Mouse (Mus musculus) neural tube, embryonic 14.5 days (tissue): ENCODE measurements at regions not wholly inside any gene's neighbourhood (a gene's known extent, or its start where the extent isn't known, plus 50 kb on each side); places are given as distances from the start of the nearest gene placed in this dataset.

Experiments
- ATAC-seq: fragments of 200-750 bp; cut with Nextera tagmentation; 2 replicates; pipeline ENCODE4 v1.8.0; 2017; ENCODE audit warnings: low read depth, mild to moderate bottlenecking, moderate TSS enrichment, moderate library complexity
- H3K27ac ChIP-seq: fragments of 300-500 bp; sonication (generic); 2 replicates; pipeline ENCODE4 v1.5.1; 2014; ENCODE audit warnings: low read depth, mild to moderate bottlenecking, control low read depth, low read length, moderate library complexity, mixed read lengths
- H3K27me3 ChIP-seq: fragments of 300-500 bp; sonication (generic); 2 replicates; pipeline ENCODE4 v1.6.1; 2014; ENCODE audit warnings: low read length; ENCODE audit not compliant: control insufficient read depth, insufficient read depth
- H3K36me3 ChIP-seq: fragments of 300-500 bp; sonication (generic); 2 replicates; pipeline ENCODE4 v1.6.1; 2014; ENCODE audit warnings: low read length, mixed read lengths; ENCODE audit not compliant: control insufficient read depth, insufficient read depth
- H3K4me1 ChIP-seq: fragments of 300-500 bp; sonication (generic); 2 replicates; pipeline ENCODE4 v1.6.1; 2014; ENCODE audit warnings: low read length; ENCODE audit not compliant: control insufficient read depth, insufficient read depth
- H3K4me2 ChIP-seq: fragments of 300-500 bp; sonication (generic); 2 replicates; pipeline ENCODE4 v1.6.1; 2014; ENCODE audit warnings: mild to moderate bottlenecking, low read depth, low read length, control low read depth
- H3K4me3 ChIP-seq: fragments of 300-500 bp; sonication (generic); 2 replicates; pipeline ENCODE4 v1.5.1; 2014; ENCODE audit warnings: low read depth, low read length, control low read depth, mixed read lengths
- H3K9ac ChIP-seq: fragments of 300-500 bp; sonication (generic); replicated peaks from 2 replicates; pipeline ENCODE4 v1.6.1; 2014; ENCODE audit warnings: low read depth, mild to moderate bottlenecking, control low read depth, low read length, mixed read lengths
- H3K9me3 ChIP-seq: fragments of 300-500 bp; sonication (generic); 2 replicates; pipeline ENCODE4 v1.6.1; 2016; ENCODE audit warnings: low read length; ENCODE audit not compliant: control insufficient read depth
- WGBS: fragments of 180-500 bp; shearing (Covaris S2); extraction: QIAGEN DNeasy Blood & Tissue Kit; methylation state at CpG from one replicate; pipeline ENCODE4 v1.1.7; 2014; 5-methylcytosine and 5-hydroxymethylcytosine counted together

DNA sequence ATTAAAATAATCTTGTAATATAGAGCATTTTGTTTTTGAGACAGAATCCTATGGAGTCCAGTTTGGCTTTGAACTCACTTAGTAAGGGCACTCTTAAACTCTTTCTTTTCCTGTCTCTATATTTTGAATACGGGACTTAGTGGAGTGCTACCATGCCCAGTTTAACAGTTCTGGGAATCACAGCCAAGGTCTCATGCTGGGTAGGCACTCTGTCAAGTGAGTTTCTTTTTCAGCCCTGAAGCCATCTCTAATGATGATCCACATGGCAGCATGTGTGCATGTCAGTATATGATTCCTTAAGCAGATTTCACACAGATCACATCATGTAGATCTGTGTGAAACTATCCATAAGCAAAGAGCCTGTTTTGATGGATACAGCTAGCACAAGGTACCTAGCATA, 113.6 kb upstream of the Rnd3 start:
- Histone ChIP-seq H3K4me3 (no peak overlapping the region), H3K4me1 (no peaks in the 10 kb centered on the region), H3K27me3 (no peaks in the 10 kb centered on the region), H3K9me3 (no peaks in the 10 kb centered on the region), H3K4me2 (no peak overlapping the region), H3K9ac (no peak overlapping the region), H3K27ac (no peak overlapping the region), H3K36me3 (no peaks in the 10 kb centered on the region)
- ATAC-seq, result no peak
- 76% methylated on average over 1 of the region's 1 CpGs for WGBS

DNA sequence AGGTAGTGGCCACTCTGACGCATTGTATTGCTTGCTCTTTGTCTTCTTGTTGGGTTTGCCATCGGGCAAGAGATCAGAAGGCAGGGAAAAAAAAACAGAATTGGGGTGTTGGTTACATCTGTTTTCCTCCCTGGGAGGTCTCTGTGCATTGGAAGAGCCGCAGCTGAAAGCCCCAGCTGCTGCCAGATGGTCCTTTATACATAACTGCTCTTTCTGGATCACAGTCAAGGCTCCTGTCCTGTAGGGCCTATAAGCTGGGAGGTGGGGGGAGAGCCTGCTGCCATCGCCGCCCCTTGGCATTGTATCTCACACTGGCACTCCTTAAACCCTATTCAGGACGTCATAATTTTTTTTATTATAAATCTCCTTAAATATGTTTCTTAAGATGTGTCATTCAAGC, 101.9 kb upstream of the Rnd3 start:
- WGBS, result 43% methylated on average over 6 of the region's 6 CpGs
- Histone ChIP-seq H3K4me1 (no peaks in the 10 kb centered on the region), H3K27me3 (no peaks in the 10 kb centered on the region), H3K27ac (peak overlapping the region; percentile 48; the same call in 1 of the 2 replicates), H3K36me3 (no peaks in the 10 kb centered on the region), H3K4me3 (no peak overlapping the region), H3K9ac (no peak overlapping the region), H3K4me2 (no peak overlapping the region), H3K9me3 (no peaks in the 10 kb centered on the region)
- ATAC-seq, result peak; percentile 66; the same call in 1 of the 2 replicates

DNA sequence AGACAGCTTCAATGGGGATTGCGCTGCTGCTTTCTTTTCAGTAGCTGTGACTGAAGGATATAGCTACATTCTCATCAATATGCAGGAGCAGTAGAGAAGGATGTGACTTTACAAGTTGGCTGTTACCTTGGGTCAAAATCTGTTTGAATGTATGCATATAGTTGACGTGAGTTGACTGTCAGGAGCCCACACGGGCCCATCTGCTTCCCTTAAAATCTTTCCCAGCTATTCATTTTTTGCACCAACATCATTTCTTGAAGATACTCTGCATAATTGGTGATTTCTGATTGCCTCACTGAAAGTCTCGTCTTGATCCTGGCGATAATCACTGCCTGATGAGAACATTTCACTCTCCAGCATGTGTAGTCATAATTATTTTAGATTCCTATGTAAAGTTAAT, 92.7 kb upstream of the Rnd3 start:
- Histone ChIP-seq H3K27me3 (no peaks in the 10 kb centered on the region), H3K4me3 (no peak overlapping the region), H3K9ac (no peak overlapping the region), H3K27ac (no peak overlapping the region), H3K4me2 (no peak overlapping the region), H3K9me3 (no peaks in the 10 kb centered on the region), H3K36me3 (no peaks in the 10 kb centered on the region), H3K4me1 (peaks cover 2% of the 10 kb centered on the region; the same call in 1 of the 2 replicates)
- 68% methylated on average over 5 of the region's 5 CpGs for WGBS
- ATAC-seq, result no peak

DNA sequence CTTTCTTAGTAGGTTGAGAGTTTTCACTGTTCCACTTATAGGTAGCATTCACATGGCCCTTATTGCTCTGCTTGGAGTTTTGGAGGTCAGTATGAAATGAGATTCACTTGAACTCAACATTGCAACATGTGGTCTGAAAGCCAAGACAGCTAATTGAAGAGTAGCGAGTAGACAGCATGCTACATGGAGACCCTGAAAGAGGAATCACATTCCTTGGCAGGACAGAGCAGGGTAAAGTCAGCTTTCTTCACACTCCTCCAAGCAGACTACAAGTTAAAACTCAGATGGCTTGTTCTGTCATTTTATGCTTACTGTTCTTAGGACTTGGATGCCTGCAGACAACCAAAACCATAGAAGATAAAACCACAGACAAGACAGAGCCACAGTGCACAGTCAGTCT, 91.1 kb upstream of the Rnd3 start:
- Histone ChIP-seq H3K36me3 (no peaks in the 10 kb centered on the region), H3K27ac (no peak overlapping the region), H3K27me3 (no peaks in the 10 kb centered on the region), H3K4me1 (peaks cover 2% of the 10 kb centered on the region; the same call in 1 of the 2 replicates), H3K9me3 (no peaks in the 10 kb centered on the region), H3K4me2 (no peak overlapping the region), H3K9ac (no peak overlapping the region), H3K4me3 (no peak overlapping the region)
- no peak for ATAC-seq
- WGBS, result 93% methylated on average over 1 of the region's 1 CpGs

DNA sequence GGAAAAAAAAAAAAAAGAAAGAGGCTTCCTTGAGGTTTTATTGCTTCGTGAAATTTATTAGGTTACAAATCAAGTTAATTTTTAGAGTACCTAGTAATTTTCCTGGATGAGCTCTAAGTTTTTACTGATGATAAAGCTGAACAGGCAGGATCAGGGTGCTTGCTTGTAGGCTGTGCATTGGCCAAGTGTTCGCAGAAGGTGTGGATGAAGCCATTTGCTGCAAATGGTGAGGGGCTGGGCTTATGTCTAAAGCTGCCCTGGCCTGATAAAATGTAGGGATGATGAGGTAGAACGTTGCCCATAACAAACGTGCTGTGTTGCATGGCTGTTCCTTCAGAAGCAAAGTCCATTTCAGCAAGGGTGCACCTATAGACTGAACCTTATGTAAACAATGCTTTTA, 90.1 kb upstream of the Rnd3 start:
- Histone ChIP-seq H3K36me3 (no peaks in the 10 kb centered on the region), H3K4me3 (no peak overlapping the region), H3K9ac (no peak overlapping the region), H3K4me2 (no peak overlapping the region), H3K27ac (no peak overlapping the region), H3K9me3 (no peaks in the 10 kb centered on the region), H3K4me1 (peaks cover 2% of the 10 kb centered on the region; the same call in 1 of the 2 replicates), H3K27me3 (no peaks in the 10 kb centered on the region)
- ATAC-seq, result no peak
- WGBS, result 53% methylated on average over 4 of the region's 4 CpGs

DNA sequence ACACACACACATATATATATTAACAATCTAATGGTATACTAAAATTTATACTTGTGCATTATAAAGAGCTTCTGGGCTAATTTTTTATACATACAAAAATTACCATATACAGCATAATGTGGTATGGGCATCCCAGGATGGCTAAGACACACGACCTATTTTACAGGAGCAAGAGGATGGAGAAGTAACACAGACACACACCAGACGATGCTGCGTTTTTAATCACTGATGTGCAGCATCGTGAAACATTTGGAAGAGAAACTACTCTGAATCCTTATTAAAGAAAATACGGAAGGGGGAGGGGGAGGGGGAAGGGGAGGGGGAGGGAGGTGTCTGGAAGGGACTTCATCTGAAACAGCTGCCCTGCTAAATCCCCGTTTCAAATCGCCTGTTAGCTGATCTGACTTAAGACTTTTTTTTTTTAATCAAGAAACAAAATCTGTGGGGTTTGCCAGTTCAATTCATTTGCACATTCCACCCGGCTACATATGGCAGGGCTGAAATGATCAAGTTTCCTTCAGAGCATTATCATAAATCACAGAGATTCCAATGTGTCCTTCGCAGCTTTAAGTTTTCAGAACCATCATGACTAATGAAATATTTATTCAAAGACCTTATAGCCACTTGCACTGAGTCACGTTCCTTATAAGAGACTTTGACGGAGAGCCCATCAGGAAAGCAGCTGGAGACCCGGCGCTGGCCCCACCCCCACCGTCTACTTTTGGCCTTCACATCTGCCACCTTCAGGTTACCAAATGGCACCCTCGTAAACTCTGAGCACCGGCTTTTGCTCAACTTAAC, 89.4 kb upstream of the Rnd3 start:
- 16% methylated on average over 16 of the region's 16 CpGs for WGBS
- Histone ChIP-seq H3K4me2 (0 out of 2 replicates have a peak overlapping the region, but pooled peaks have one; percentile 23), H3K9ac (no peak overlapping the region), H3K4me1 (peaks cover 2% of the 10 kb centered on the region; the same call in 1 of the 2 replicates), H3K4me3 (no peak overlapping the region), H3K9me3 (no peaks in the 10 kb centered on the region), H3K27me3 (no peaks in the 10 kb centered on the region), H3K27ac (no peak overlapping the region), H3K36me3 (no peaks in the 10 kb centered on the region)
- no peak; the same call in 1 of the 2 replicates for ATAC-seq

DNA sequence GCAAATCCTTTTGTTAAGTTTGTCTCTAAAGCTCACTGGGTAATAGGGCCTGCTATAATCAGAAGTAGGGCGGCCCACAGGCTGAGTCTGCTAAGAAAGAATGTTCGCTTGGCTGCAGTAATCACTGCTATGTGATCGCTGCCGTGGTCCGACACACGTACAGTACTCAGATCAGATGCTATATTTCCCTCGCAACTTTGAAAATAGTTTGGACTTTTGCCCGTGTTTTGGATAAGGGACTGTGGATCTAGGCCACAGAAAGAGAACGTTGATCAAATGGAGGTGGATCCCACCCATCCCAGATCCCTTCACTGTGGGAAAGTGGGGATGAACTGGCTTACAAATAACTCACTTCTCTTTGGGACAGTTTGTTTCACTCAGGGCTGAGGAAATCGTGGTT, 88.5 kb upstream of the Rnd3 start:
- no peaks in the 10 kb centered on the region for H3K36me3 ChIP-seq
- WGBS, result 91% methylated on average over 10 of the region's 10 CpGs
- H3K4me2 ChIP-seq, result no peak overlapping the region

DNA sequence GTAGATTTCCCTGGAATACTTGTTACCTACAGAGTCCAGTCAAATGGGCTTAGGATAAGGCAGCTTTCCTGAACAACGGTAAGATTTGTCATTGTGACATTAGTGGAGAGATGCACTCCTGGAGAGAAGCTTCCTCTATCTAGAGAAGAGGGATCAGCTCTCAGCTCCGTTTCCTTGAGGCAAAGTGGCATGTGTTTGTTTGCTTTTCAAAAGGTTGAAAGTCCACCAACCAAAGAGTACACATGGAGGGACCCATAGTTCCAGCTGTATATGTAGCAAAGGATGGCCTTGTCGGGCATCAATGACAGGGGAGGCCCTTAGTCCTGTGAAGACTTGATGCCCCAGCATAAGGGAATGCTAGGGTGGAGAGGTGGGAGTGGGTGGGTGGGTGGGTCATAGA, 87.9 kb upstream of the Rnd3 start:
- H3K4me2 ChIP-seq, result no peak overlapping the region
- H3K27ac ChIP-seq, result no peak overlapping the region
- no peak overlapping the region for H3K9ac ChIP-seq
- no peak overlapping the region for H3K4me3 ChIP-seq
- peaks cover 2% of the 10 kb centered on the region; the same call in 1 of the 2 replicates for H3K4me1 ChIP-seq
- H3K27me3 ChIP-seq, result no peaks in the 10 kb centered on the region
- no peaks in the 10 kb centered on the region for H3K9me3 ChIP-seq
- no peak for ATAC-seq
- H3K36me3 ChIP-seq, result no peaks in the 10 kb centered on the region
- WGBS, result 84% methylated on average over 3 of the region's 3 CpGs

More for the DNA sequence above, 88.5 kb upstream of the Rnd3 start:
- no peak for ATAC-seq
- Histone ChIP-seq H3K9ac (no peak overlapping the region), H3K4me3 (no peak overlapping the region), H3K9me3 (no peaks in the 10 kb centered on the region), H3K4me1 (peaks cover 2% of the 10 kb centered on the region; the same call in 1 of the 2 replicates), H3K27me3 (no peaks in the 10 kb centered on the region), H3K27ac (no peak overlapping the region)

DNA sequence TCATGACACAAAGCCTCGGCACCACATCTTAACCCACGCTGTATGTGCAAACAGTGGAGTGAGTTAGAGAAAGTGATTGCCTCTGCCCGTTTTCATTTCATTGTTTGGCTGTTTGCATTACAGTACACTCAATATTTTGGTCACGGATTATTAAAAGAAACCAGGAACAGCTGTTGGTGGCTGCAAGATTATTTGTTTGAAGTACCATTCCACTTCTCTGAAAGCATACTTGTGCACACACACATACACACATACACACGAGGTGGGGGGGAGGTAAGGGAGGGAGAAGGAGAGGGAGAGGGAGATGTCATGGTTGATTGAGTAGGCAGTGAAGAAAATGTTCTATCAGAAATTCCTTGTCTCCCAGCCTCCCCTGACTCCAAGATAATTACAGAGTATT, 85.5 kb upstream of the Rnd3 start:
- Histone ChIP-seq H3K27ac (no peak overlapping the region), H3K4me3 (no peak overlapping the region), H3K4me2 (no peak overlapping the region), H3K9ac (no peak overlapping the region), H3K27me3 (no peaks in the 10 kb centered on the region), H3K4me1 (peaks cover 2% of the 10 kb centered on the region; the same call in 1 of the 2 replicates), H3K9me3 (no peaks in the 10 kb centered on the region), H3K36me3 (no peaks in the 10 kb centered on the region)
- WGBS, result 76% methylated on average over 5 of the region's 5 CpGs
- ATAC-seq, result no peak
